Mouse (Mus musculus) heart, embryonic 10.5 days (tissue): Measurements from ENCODE around the gene Slc26a6. TPM values are rescaled to one million over a fixed set of nuclear protein-coding genes. Genes with fewer than 3 reads are reported as not detected.

Experiments
- DNase-seq: peaks from one replicate; pipeline ENCODE4 v3.0.0-alpha.2; 2017; ENCODE audit warnings: low spot score
- H3K27ac ChIP-seq: fragments of 300-500 bp; sonication (generic); 2 replicates; pipeline ENCODE4 v1.5.1; 2016; ENCODE audit warnings: mild to moderate bottlenecking
- H3K27me3 ChIP-seq: fragments of 300-500 bp; sonication (generic); 2 replicates; pipeline ENCODE4 v1.6.1; 2016; ENCODE audit warnings: mild to moderate bottlenecking; ENCODE audit not compliant: poor library complexity, insufficient read depth, severe bottlenecking
- H3K36me3 ChIP-seq: fragments of 300-500 bp; sonication (generic); 2 replicates; pipeline ENCODE4 v1.6.1; 2016; ENCODE audit warnings: mild to moderate bottlenecking, moderate library complexity
- H3K4me1 ChIP-seq: fragments of 300-500 bp; sonication (generic); 2 replicates; pipeline ENCODE4 v1.6.1; 2016; ENCODE audit warnings: mild to moderate bottlenecking
- H3K4me3 ChIP-seq: fragments of 300-500 bp; sonication (generic); 2 replicates; pipeline ENCODE4 v1.5.1; 2016; ENCODE audit warnings: mild to moderate bottlenecking, moderate library complexity
- H3K9me3 ChIP-seq: fragments of 300-500 bp; sonication (generic); 2 replicates; pipeline ENCODE4 v1.6.1; 2016; ENCODE audit warnings: mild to moderate bottlenecking, moderate library complexity
- WGBS: fragments of 180-500 bp; shearing (Covaris S2); methylation state at CpG from one replicate; pipeline ENCODE4 v1.1.7; 2016; 5-methylcytosine and 5-hydroxymethylcytosine counted together
- polyA plus RNA-seq: library from polyadenylated mRNA; unstranded; fragments of >200 nt; fragmentation: Nextera tagmentation; extraction: Ambion mirVana; gene quantifications from 2 replicates; pipeline ENCODE4 v1.2.1, GENCODE M21; 2016

The Slc26a6 gene
- polyA plus RNA-seq, 1 experiment from 2014 or later, result 9.3 TPM

DNA sequence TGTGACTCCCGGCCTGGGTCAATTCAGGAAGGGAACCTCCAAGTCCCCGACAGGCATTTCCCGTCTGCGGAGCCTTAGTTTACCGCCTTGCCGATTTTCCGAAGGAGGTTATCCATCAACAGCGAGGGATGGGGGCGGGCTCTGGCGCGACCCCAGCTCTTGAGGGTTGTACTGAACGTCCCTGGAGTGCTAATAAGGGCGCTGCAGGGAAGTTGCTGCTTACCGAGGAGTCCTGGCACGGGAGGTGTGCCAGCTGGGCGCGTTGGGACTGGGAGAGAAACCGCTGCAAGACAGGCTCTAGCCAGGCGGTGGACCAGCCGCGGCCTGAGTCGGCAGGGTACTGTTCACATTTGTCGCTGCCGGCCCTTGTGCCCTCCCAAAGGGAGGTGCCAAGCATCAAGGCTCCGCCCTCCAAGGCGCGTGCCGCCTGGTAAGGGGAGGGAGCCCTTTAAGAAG, 1.2 kb downstream of the Slc26a6 start:
- H3K27me3 ChIP-seq, result 0 out of 2 replicates have a peak, but pooled peaks cover 26% of the 10 kb centered on the region
- H3K4me1 ChIP-seq, result peaks cover 34% of the 10 kb centered on the region
- peaks cover 16% of the 10 kb centered on the region; the same call in 1 of the 2 replicates for H3K36me3 ChIP-seq
- WGBS, result under 1% methylated on average over 28 of the region's 28 CpGs
- no peaks in the 10 kb centered on the region for H3K9me3 ChIP-seq
- DNase-seq, result peak; percentile 90
- H3K4me3 ChIP-seq, result peak overlapping the region; percentile 83
- peak overlapping the region; percentile 88 for H3K27ac ChIP-seq

DNA sequence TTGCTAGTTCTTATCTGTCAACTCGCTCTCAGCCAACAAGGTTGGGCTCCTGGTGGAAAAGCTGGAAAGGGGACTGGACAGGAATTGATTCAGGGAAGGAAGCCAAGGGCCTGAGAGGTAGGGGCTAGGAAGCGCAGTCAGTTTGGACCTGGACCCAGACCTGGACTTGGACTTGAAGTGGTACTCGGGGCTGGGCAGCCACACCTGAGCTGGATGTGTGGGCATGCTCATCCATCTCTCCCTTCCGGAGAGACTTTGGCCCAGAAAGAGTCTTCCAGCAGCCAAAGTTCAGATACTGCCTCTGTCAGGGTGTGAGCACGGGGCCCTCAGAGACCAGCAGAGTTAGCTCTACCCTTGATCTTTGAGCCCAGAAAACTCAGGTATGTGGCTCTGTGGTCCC, 2.3 kb downstream of the Slc26a6 start:
- Histone ChIP-seq H3K36me3 (peaks cover 16% of the 10 kb centered on the region), H3K4me3 (no peak overlapping the region), H3K27ac (no peak overlapping the region), H3K27me3 (0 out of 2 replicates have a peak, but pooled peaks cover 25% of the 10 kb centered on the region), H3K9me3 (no peaks in the 10 kb centered on the region), H3K4me1 (peaks cover 38% of the 10 kb centered on the region)
- no peak for DNase-seq
- 46% methylated on average over 5 of the region's 5 CpGs for WGBS

DNA sequence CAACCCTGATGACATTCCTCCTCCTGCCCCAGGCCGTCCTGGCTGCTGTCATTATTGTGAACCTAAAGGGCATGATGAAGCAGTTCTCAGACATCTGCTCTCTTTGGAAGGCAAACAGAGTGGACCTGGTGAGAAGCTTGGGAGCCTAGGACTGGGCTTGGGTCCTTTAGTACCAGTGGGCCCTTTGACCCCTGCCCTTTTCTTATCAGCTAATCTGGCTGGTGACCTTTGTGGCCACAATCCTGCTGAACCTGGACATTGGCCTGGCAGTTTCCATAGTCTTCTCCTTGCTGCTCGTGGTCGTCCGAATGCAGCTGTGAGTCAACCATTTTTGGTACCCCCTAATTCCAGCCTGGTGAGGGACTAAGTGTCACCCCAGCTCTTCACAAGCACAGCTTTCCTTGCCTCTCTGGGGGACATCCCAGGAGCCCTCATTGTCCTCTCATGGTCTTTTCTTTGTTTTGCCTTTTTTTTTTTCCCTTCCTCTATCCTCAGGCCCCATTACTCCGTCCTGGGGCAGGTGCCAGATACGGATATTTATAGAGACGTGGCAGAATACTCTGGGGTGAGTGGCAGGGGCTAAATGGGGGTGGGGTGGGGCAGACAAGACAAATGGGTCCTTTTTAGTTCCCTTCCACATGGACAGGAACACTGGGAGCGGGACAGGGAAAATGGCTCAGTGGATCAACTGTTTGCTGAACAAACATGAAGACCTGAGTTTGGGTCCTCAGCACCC, 5.9 kb downstream of the Slc26a6 start:
- Histone ChIP-seq H3K27ac (no peak overlapping the region), H3K4me1 (peaks cover 18% of the 10 kb centered on the region), H3K27me3 (0 out of 2 replicates have a peak, but pooled peaks cover 12% of the 10 kb centered on the region), H3K36me3 (peaks cover 21% of the 10 kb centered on the region), H3K4me3 (no peak overlapping the region), H3K9me3 (no peaks in the 10 kb centered on the region)
- no peak for DNase-seq
- 69% methylated on average over 8 of the region's 8 CpGs for WGBS

DNA sequence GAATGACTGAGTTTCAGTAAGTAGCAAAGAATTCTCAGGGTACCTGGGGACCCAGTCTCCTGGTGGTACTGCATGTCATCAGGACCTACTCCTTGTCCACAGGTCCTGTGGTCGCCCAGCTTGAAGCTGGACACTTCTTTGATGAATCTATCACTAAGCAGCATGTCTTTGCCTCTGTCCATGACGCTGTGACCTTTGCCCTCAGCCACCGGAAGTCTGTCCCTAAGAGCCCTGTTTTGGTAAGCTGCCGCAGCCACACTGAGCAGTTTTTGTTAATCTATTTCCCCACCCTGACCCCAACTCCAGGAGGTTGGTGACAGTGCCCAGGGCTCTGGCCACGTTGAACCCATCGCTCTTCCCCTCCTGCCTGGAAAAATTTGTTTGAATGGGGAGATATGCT, 59.2 kb downstream of the Slc26a6 start:
- Histone ChIP-seq H3K4me1 (peaks cover 12% of the 10 kb centered on the region), H3K36me3 (no peaks in the 10 kb centered on the region), H3K4me3 (no peak overlapping the region), H3K9me3 (no peaks in the 10 kb centered on the region), H3K27ac (no peak overlapping the region), H3K27me3 (no peaks in the 10 kb centered on the region)
- no peak for DNase-seq
- 50% methylated on average over 6 of the region's 6 CpGs for WGBS

DNA sequence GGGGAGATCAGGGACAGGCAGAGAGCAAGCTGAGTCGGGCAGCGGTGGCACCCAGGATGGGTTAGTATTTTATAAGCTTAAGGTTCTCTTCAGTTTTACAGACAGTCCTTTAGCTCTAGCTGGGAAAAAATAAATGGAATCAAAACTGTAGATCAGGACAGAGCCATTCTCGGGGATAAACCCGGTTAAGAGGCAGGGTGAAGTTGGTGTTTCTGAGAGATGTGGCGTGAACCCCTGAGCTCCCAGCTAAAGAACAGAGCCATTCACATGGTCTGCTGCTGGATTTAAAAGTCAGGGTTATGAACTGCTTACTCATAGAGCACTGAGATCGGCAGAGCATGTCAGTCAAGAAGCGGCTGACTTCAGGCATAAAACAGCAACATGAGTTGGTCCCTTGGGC, 60.1 kb downstream of the Slc26a6 start:
- DNase-seq, result no peak
- 86% methylated on average over 7 of the region's 7 CpGs for WGBS

DNA sequence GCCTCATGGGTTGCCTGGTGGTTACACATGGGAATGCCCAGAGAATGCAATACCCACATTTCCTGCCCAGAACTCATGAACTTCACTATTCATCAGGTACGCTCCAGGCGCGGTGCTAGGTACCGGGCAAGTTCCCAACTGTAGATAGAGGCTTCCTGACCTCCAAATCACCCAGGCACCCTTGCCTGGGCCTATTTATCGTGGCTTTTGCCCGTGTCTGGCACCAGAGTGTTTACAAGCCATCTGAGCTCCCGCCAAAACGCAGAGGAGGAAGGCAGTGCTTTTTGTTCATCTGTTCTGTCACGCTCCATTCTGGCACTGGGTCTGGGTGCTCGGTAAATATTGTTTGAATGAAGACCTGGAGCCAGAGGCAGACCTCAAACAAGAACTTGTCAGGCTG, 60.5 kb downstream of the Slc26a6 start:
- WGBS, result 85% methylated on average over 10 of the region's 10 CpGs
- Histone ChIP-seq H3K36me3 (no peaks in the 10 kb centered on the region), H3K27me3 (no peaks in the 10 kb centered on the region), H3K27ac (no peak overlapping the region), H3K4me1 (peaks cover 12% of the 10 kb centered on the region), H3K9me3 (no peaks in the 10 kb centered on the region), H3K4me3 (no peak overlapping the region)
- DNase-seq, result no peak

More for the DNA sequence above, 60.1 kb downstream of the Slc26a6 start:
- H3K4me3 ChIP-seq, result no peak overlapping the region
- H3K27ac ChIP-seq, result no peak overlapping the region
- peaks cover 12% of the 10 kb centered on the region for H3K4me1 ChIP-seq
- H3K9me3 ChIP-seq, result no peaks in the 10 kb centered on the region
- H3K27me3 ChIP-seq, result no peaks in the 10 kb centered on the region
- H3K36me3 ChIP-seq, result no peaks in the 10 kb centered on the region

DNA sequence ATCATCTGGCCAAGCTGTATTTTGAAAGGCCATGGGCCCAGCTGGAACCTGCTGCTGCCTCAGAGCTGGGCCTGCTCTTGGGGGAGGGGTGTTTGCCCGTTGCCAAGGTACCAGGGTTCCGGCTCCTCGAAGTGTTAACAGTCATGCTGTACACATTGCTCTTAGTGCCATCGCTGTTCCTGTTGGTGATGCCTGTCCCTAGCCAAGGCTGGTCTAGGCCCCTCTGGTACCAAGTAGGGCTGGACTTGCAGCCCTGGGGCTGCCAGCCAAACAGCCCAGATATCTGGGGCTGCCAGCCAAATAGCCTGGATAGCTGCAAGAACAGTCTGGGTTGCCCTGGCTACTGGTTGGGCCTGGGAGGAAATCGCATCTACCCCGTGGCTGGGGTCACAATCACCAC, 61.4 kb downstream of the Slc26a6 start, which contains the start of gene Tmem89:
Gene Tmem89 (plus strand): TSS at position 129 of the 400 bp plus-strand sequence.
- H3K4me1 ChIP-seq, result peaks cover 12% of the 10 kb centered on the region
- no peaks in the 10 kb centered on the region for H3K27me3 ChIP-seq
- no peaks in the 10 kb centered on the region for H3K36me3 ChIP-seq
- DNase-seq, result no peak
- H3K9me3 ChIP-seq, result no peaks in the 10 kb centered on the region
- no peak within 1 kb of the TSS for H3K27ac ChIP-seq
- WGBS, result 74% methylated on average over 6 of the region's 6 CpGs
- no peak within 1 kb of the TSS for H3K4me3 ChIP-seq

DNA sequence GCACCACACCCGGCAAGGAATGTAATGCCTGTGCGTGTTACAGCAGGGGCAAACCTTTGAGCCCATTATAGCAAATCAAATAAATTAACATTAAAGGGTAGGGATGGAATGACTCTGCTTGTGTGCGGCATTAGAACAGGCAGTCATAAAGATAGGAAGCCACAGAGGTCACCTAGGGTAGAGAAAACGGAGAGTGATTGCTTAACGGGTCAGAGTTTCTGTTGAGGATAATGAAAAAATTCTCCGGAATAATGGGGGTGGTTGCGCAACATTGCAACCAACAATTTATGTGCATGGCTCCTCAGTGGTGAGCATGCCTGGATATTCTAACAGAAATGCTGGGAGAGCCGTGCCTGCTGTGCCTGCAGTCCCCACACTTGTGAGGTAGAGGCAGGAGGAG, 72.8 kb downstream of the Slc26a6 start:
- 69% methylated on average over 8 of the region's 8 CpGs for WGBS
- Histone ChIP-seq H3K27ac (no peak overlapping the region), H3K36me3 (no peaks in the 10 kb centered on the region), H3K4me3 (no peak overlapping the region), H3K9me3 (no peaks in the 10 kb centered on the region), H3K4me1 (no peaks in the 10 kb centered on the region), H3K27me3 (peaks cover 32% of the 10 kb centered on the region)
- DNase-seq, result no peak

DNA sequence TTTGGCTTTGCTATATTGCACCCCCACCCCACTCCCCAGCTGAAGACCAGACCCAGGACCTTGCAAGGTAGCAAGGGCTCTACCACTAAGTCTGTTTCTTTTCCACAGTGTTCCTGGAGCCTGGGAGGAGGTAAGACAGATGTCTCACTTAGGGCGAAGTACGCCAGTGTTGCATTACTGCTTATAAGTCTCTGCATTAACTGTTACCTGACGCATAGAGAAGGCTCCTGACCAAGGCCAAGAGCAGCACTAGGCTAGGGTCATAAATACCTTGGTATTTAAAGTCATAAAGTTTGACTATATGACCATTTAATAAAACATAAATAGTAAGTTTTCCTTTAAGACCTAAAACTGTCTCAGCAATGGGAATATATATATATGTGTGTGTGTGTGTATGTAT, 75.3 kb downstream of the Slc26a6 start:
- WGBS, result 74% methylated on average over 3 of the region's 3 CpGs
- no peak for DNase-seq
- no peak overlapping the region for H3K27ac ChIP-seq

DNA sequence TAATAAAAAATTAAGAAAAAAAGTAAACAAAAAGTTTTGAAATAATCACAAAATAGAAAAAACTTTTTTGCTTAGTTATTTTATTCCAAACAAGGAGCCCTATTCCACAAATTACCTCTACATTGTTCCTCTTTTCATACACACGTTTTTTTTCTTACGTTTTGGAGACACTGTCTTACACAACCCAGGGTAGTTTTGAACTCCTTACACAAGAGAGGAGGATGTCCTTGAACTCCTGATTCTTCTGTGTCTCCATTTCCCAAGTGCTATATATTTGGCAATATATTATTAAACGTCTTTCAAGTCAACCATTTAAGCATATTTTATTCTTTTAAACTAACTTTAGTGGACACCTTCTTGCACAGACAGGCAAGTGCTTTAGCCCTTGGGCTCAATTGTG, 82.9 kb downstream of the Slc26a6 start:
- H3K9me3 ChIP-seq, result no peaks in the 10 kb centered on the region
- H3K27me3 ChIP-seq, result no peaks in the 10 kb centered on the region
- H3K36me3 ChIP-seq, result peaks cover 32% of the 10 kb centered on the region
- peak overlapping the region; percentile 91 for H3K4me3 ChIP-seq
- DNase-seq, result no peak
- 12% methylated on average over 3 of the region's 3 CpGs for WGBS
- H3K4me1 ChIP-seq, result no peaks in the 10 kb centered on the region
- no peak overlapping the region for H3K27ac ChIP-seq

More for the DNA sequence above, 75.3 kb downstream of the Slc26a6 start:
- H3K4me3 ChIP-seq, result no peak overlapping the region
- no peaks in the 10 kb centered on the region for H3K36me3 ChIP-seq
- peaks cover 30% of the 10 kb centered on the region for H3K27me3 ChIP-seq
- H3K9me3 ChIP-seq, result no peaks in the 10 kb centered on the region
- no peaks in the 10 kb centered on the region for H3K4me1 ChIP-seq

DNA sequence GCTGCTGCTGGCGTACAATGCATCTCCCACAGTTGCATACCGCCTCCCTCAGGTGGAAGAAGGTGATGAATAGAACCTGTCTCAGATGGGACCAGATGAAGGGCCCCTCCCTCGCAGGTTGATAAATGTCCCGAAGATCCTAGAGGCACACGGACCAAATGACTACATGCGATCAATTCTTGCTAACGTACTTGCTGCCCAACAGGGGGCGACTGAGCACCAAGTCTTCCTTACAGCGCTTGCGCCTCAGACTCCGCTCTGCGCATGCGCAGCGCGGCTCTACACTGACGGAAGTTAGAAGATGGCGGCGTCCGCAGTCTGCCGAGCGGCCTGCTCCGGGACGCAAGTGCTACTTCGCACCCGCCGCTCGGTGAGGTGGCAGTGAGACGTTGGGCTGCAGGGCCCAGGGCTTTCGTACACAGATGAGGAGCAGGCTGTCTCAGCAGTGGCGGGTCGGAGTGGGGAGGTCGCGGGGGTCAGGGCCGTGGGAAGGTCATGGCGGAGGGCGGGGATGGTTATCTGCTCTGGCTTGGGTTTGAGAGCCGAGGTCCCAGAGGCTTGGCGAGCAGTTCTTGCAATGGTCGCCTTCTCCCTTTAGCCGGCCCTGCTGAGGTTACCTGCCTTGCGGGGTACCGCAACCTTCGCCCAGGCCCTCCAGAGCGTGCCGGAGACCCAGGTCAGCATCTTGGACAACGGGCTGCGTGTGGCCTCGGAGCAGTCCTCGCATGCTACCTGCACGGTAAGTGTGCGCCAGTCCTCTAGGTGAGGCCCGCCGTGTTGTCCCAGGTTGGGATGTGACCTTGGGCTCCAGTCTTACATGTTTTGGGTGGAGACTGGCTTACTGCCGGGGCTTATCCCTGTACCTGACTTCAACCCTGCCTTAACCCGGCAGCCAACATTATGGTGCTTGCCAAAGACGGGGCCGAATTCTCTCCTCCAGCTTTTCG, 83.6 kb downstream of the Slc26a6 start, which contains the start of gene Uqcrc1:
Gene Uqcrc1 (plus strand): TSS at position 216 of the 947 bp plus-strand sequence.
- no peaks in the 10 kb centered on the region for H3K9me3 ChIP-seq
- under 1% methylated on average over 58 of the region's 58 CpGs for WGBS
- H3K4me3 ChIP-seq, result peak within 1 kb of the TSS; percentile 91
- H3K27ac ChIP-seq, result peak within 1 kb of the TSS; percentile 96
- no peaks in the 10 kb centered on the region for H3K4me1 ChIP-seq
- H3K36me3 ChIP-seq, result peaks cover 39% of the 10 kb centered on the region
- peak; percentile 97 for DNase-seq
- H3K27me3 ChIP-seq, result no peaks in the 10 kb centered on the region

DNA sequence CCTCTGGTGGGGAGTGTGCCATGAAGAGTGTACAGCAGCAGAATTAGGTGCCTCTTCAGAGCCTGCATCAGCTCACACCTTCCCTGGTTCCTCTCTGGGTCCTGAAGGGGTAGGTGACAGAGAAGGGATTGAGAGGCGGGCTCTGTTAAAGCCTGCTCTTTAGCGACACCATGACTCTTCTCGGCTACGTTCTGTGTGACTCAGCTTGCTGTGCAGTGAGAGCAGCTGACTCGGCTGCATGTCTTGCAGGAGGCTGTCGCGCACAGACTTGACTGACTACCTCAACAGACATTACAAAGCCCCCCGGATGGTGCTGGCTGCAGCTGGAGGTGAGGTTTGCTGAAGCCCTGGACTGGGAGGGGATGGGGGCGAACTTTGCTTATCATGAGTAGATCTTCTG, 92.0 kb downstream of the Slc26a6 start:
- H3K4me1 ChIP-seq, result peaks cover 14% of the 10 kb centered on the region
- no peak overlapping the region for H3K4me3 ChIP-seq
- 73% methylated on average over 9 of the region's 9 CpGs for WGBS
- no peaks in the 10 kb centered on the region for H3K9me3 ChIP-seq
- no peak for DNase-seq
- peaks cover 95% of the 10 kb centered on the region for H3K36me3 ChIP-seq
- no peaks in the 10 kb centered on the region for H3K27me3 ChIP-seq
- H3K27ac ChIP-seq, result no peak overlapping the region

DNA sequence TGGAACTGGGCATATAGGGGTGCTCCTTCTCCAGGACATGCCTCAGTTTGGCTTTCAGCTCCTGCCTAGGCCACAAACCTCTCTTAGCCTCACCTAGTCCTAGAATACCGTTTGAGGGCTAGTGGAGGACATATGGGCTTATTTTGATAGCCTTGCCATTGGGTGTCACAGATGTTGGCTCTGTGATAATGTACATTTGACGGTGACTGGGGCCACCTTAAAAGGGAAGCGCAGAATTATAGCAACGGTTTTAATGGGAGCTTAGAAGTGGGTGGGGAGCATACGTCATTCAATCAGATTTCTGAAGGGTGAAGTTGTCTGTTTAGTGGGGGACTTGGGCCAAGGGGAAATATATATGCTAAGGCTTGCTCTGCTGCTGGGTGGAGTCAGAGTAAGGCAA, 92.5 kb downstream of the Slc26a6 start:
- Histone ChIP-seq H3K9me3 (no peaks in the 10 kb centered on the region), H3K27ac (no peak overlapping the region), H3K27me3 (no peaks in the 10 kb centered on the region), H3K4me1 (peaks cover 14% of the 10 kb centered on the region), H3K36me3 (peaks cover 95% of the 10 kb centered on the region), H3K4me3 (no peak overlapping the region)
- 82% methylated on average over 5 of the region's 5 CpGs for WGBS
- no peak for DNase-seq
